Mouse (Mus musculus): ENCODE results near the gene Atp8a2. TPM values are rescaled to one million over a fixed set of nuclear protein-coding genes. Genes with fewer than 3 reads are reported as not detected.
"Not testable (repeated sequence)": the region's sequence is repeated elsewhere in the genome, so short reads cannot be mapped to it uniquely, and the experiment has no call there.

Gene Atp8a2
- total RNA-seq, 2 experiments from 2014 or later: 4.0 to 5.8 TPM

GRCm38 (mm10) chr14:59932355-59932754 is 264.6 kb downstream of the Atp8a2 start:
- no peak for DNase-seq
- intact Hi-C loops (cut with DNase I): no loop called here

GRCm38 (mm10) chr14:59931412-59932058 is 265.4 kb downstream of the Atp8a2 start:
- intact Hi-C loops (cut with DNase I): no loop called here
- no peak for DNase-seq

- intact Hi-C loops (cut with DNase I); DNase-seq: not testable (repeated sequence)
These were observed 267.8 kb downstream of the Atp8a2 start for GRCm38 (mm10) chr14:59929190-59929589.

GRCm38 (mm10) chr14:59928781-59929180 is 268.2 kb downstream of the Atp8a2 start:
- intact Hi-C loops (cut with DNase I): no loop called here
- no peak for DNase-seq

GRCm38 (mm10) chr14:59927804-59928203 is 269.2 kb downstream of the Atp8a2 start:
- intact Hi-C loops (cut with DNase I): no loop called here

GRCm38 (mm10) chr14:59919865-59920264 is 277.1 kb downstream of the Atp8a2 start:
- intact Hi-C loops (cut with DNase I): no loop called here
- no peak for DNase-seq

More at GRCm38 (mm10) chr14:59927804-59928203, 269.2 kb downstream of the Atp8a2 start:
- DNase-seq: no peak

GRCm38 (mm10) chr14:59903484-59904130 is 293.4 kb downstream of the Atp8a2 start:
- intact Hi-C loops (cut with DNase I): no loop called here
- DNase-seq: no peak

- DNase-seq: no peak
- intact Hi-C loops (cut with DNase I): no loop called here
These were observed 303.0 kb downstream of the Atp8a2 start for GRCm38 (mm10) chr14:59893971-59894370.

GRCm38 (mm10) chr14:59892084-59892483 is 304.9 kb downstream of the Atp8a2 start:
- intact Hi-C loops (cut with DNase I): no loop called here

GRCm38 (mm10) chr14:59891491-59891890 is 305.5 kb downstream of the Atp8a2 start:
- intact Hi-C loops (cut with DNase I): no loop called here

More at GRCm38 (mm10) chr14:59892084-59892483, 304.9 kb downstream of the Atp8a2 start:
- no peak for DNase-seq

GRCm38 (mm10) chr14:59890818-59891217 is 306.2 kb downstream of the Atp8a2 start:
- no peak for DNase-seq
- intact Hi-C loops (cut with DNase I): no loop called here

More at GRCm38 (mm10) chr14:59891491-59891890, 305.5 kb downstream of the Atp8a2 start:
- no peak for DNase-seq

GRCm38 (mm10) chr14:59890107-59890506 is 306.9 kb downstream of the Atp8a2 start:
- no peak for DNase-seq
- intact Hi-C loops (cut with DNase I): no loop called here

GRCm38 (mm10) chr14:59888446-59888845 is 308.5 kb downstream of the Atp8a2 start:
- no peak for DNase-seq
- intact Hi-C loops (cut with DNase I): no loop called here

GRCm38 (mm10) chr14:59888046-59888445 is 308.9 kb downstream of the Atp8a2 start:
- intact Hi-C loops (cut with DNase I): no loop called here
- DNase-seq: no peak

- DNase-seq: peak; percentile 74 to 75
- intact Hi-C loops (cut with DNase I): no loop called here
These were observed 309.7 kb downstream of the Atp8a2 start for GRCm38 (mm10) chr14:59887061-59887861.

GRCm38 (mm10) chr14:59883517-59884069 is 313.4 kb downstream of the Atp8a2 start:
- intact Hi-C loops (cut with DNase I): no loop called here
- DNase-seq: no peak

- intact Hi-C loops (cut with DNase I): no loop called here
- no peak for DNase-seq
These were observed 316.1 kb downstream of the Atp8a2 start for GRCm38 (mm10) chr14:59880829-59881228.

- intact Hi-C loops (cut with DNase I): no loop called here
- DNase-seq: no peak
These were observed 318.7 kb downstream of the Atp8a2 start for GRCm38 (mm10) chr14:59878248-59878647.

- intact Hi-C loops (cut with DNase I): no loop called here
- no peak for DNase-seq
These were observed 320.5 kb downstream of the Atp8a2 start for GRCm38 (mm10) chr14:59876525-59876924.

- DNase-seq: no peak
- intact Hi-C loops (cut with DNase I): no loop called here
These were observed 328.6 kb downstream of the Atp8a2 start for GRCm38 (mm10) chr14:59868369-59868768.

- intact Hi-C loops (cut with DNase I): no loop called here
- DNase-seq: no peak
These were observed 329.2 kb downstream of the Atp8a2 start for GRCm38 (mm10) chr14:59867749-59868148.
